Mouse (Mus musculus): ENCODE results near the gene C330021F23Rik. TPM values are rescaled to one million over a fixed set of nuclear protein-coding genes. Genes with fewer than 3 reads are reported as not detected.

Gene C330021F23Rik
- total RNA-seq (2012; rRNA removed) = 4.5 and 4.6 TPM in 2 replicates

GRCm38 (mm10) chr8:3567641-3568371 is at the start of gene C330021F23Rik:
C330021F23Rik (plus strand) TSS chr8:3567990.
- Histone ChIP-seq H3K36me3 (ENCODE audit: control insufficient read depth, insufficient read depth, low read length, poor library complexity, severe bottlenecking) (no peaks in the 10 kb centered on the region; the same call in 1 of the 2 replicates), H3K27ac (ENCODE audit: insufficient read depth, low read depth, low read length, poor library complexity, severe bottlenecking) (peak within 1 kb of the TSS; percentile 99), H3K4me1 (ENCODE audit: control insufficient read depth in 2 of 2, insufficient read depth in 2 of 2, low read length in 2 of 2, poor library complexity in 1 of 2) (peaks cover 12 to 18% of the 10 kb centered on the region in 2 experiments), H3K4me3 (ENCODE audit: insufficient read depth in 1 of 2, low read depth in 1 of 2, low read length in 2 of 2, poor library complexity in 1 of 2, severe bottlenecking in 1 of 2) (peak within 1 kb of the TSS; percentile 75 to 80), H3K9me3 (ENCODE audit: control insufficient read depth, insufficient read depth, low read depth, low read length) (no peaks in the 10 kb centered on the region), H3K9ac (ENCODE audit: insufficient read depth, low read depth, low read length, poor library complexity, severe bottlenecking) (peak within 1 kb of the TSS; percentile 91)
- TF ChIP-seq ZNF384 (IDR thresholded peaks at IDR 0.05; ENCODE audit: low read depth, low read length) (no peak), ZC3H11A (IDR thresholded peaks at IDR 0.05; ENCODE audit: borderline replicate concordance, low read depth, low read length) (no peak), MAFK (IDR thresholded peaks at IDR 0.05; ENCODE audit: insufficient read depth, low read depth, low read length) (no peak), CHD2 (IDR thresholded peaks at IDR 0.05; ENCODE audit: low read depth, low read length) (no peak), HCFC1 (IDR thresholded peaks at IDR 0.05; ENCODE audit: borderline replicate concordance, insufficient read depth, low read length) (no peak)
- DNase-seq (ENCODE audit: low read depth, low spot score) = no peak
- in situ Hi-C loops (cut with MboI; ENCODE audit: low sequenced_read_pairs in 2 of 2, unreplicated experiment in 2 of 2) = no loop called here

GRCm38 (mm10) chr8:3522007-3522697 is 45.6 kb upstream of the C330021F23Rik start:
- TF ChIP-seq CHD2 (IDR thresholded peaks at IDR 0.05; ENCODE audit: low read depth, low read length) = no peak
- no peak for TF ChIP-seq MAFK (IDR thresholded peaks at IDR 0.05; ENCODE audit: insufficient read depth, low read depth, low read length)
- no peak for TF ChIP-seq ZNF384 (IDR thresholded peaks at IDR 0.05; ENCODE audit: low read depth, low read length)
- no peak for TF ChIP-seq HCFC1 (IDR thresholded peaks at IDR 0.05; ENCODE audit: borderline replicate concordance, insufficient read depth, low read length)
- TF ChIP-seq ZC3H11A (IDR thresholded peaks at IDR 0.05; ENCODE audit: borderline replicate concordance, low read depth, low read length) = no peak

GRCm38 (mm10) chr8:3530816-3531215 is 37.0 kb upstream of the C330021F23Rik start:
- no peak overlapping the region for H3K9ac ChIP-seq (ENCODE audit: insufficient read depth, low read depth, low read length, poor library complexity, severe bottlenecking)
- DNase-seq (ENCODE audit: low read depth, low spot score) = no peak
- TF ChIP-seq ZNF384 (IDR thresholded peaks at IDR 0.05; ENCODE audit: low read depth, low read length) (no peak), MAFK (IDR thresholded peaks at IDR 0.05; ENCODE audit: insufficient read depth, low read depth, low read length) (no peak), ZC3H11A (IDR thresholded peaks at IDR 0.05; ENCODE audit: borderline replicate concordance, low read depth, low read length) (no peak), HCFC1 (IDR thresholded peaks at IDR 0.05; ENCODE audit: borderline replicate concordance, insufficient read depth, low read length) (no peak), CHD2 (IDR thresholded peaks at IDR 0.05; ENCODE audit: low read depth, low read length) (no peak)
- H3K9me3 ChIP-seq (ENCODE audit: control insufficient read depth, insufficient read depth, low read depth, low read length) = no peaks in the 10 kb centered on the region
- H3K36me3 ChIP-seq (ENCODE audit: control insufficient read depth, insufficient read depth, low read length, poor library complexity, severe bottlenecking) = peaks cover 7% of the 10 kb centered on the region; the same call in 1 of the 2 replicates
- peaks cover 3 to 6% of the 10 kb centered on the region in 2 experiments; a peak in 2 of 4 replicates for H3K4me1 ChIP-seq (ENCODE audit: control insufficient read depth in 2 of 2, insufficient read depth in 2 of 2, low read length in 2 of 2, poor library complexity in 1 of 2)
- no peak overlapping the region for H3K27ac ChIP-seq (ENCODE audit: insufficient read depth, low read depth, low read length, poor library complexity, severe bottlenecking)
- in situ Hi-C loops (cut with MboI; ENCODE audit: low sequenced_read_pairs in 2 of 2, unreplicated experiment in 2 of 2) = no loop called here
- H3K4me3 ChIP-seq (ENCODE audit: insufficient read depth in 1 of 2, low read depth in 1 of 2, low read length in 2 of 2, poor library complexity in 1 of 2, severe bottlenecking in 1 of 2) = no peak overlapping the region

More at GRCm38 (mm10) chr8:3522007-3522697, 45.6 kb upstream of the C330021F23Rik start:
- DNase-seq (ENCODE audit: low read depth, low spot score) = no peak
- Histone ChIP-seq H3K9ac (ENCODE audit: insufficient read depth, low read depth, low read length, poor library complexity, severe bottlenecking) (no peak overlapping the region), H3K4me3 (ENCODE audit: insufficient read depth in 1 of 2, low read depth in 1 of 2, low read length in 2 of 2, poor library complexity in 1 of 2, severe bottlenecking in 1 of 2) (no peak overlapping the region), H3K36me3 (ENCODE audit: control insufficient read depth, insufficient read depth, low read length, poor library complexity, severe bottlenecking) (peaks cover 36% of the 10 kb centered on the region), H3K9me3 (ENCODE audit: control insufficient read depth, insufficient read depth, low read depth, low read length) (no peaks in the 10 kb centered on the region), H3K27ac (ENCODE audit: insufficient read depth, low read depth, low read length, poor library complexity, severe bottlenecking) (no peak overlapping the region), H3K4me1 (ENCODE audit: control insufficient read depth in 2 of 2, insufficient read depth in 2 of 2, low read length in 2 of 2, poor library complexity in 1 of 2) (peaks cover 0 to 3% of the 10 kb centered on the region in 2 experiments; a peak in 1 of 4 replicates)
- in situ Hi-C loops (cut with MboI; ENCODE audit: low sequenced_read_pairs in 2 of 2, unreplicated experiment in 2 of 2) = no loop called here

DNA sequence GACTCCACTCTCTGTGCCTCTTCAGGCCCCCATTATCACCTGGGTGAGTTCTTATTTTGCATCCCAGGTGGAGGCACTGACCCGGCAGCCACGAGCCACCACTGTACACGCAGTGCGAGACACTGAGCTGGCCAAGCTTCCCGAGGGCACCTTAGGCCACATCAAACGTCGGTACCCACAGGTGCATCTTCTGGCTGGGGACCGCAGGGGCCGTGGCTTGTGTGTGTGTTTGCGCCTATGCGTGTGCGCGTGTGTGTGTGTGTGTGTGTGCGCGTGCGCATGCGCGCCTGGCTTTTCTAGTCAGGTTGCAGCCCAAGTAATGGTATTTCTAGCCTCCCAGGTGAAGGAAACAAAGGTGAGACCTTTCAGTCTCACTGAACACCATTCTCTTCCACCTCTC is 35.9 kb upstream of the C330021F23Rik start:
- in situ Hi-C loops (cut with MboI; ENCODE audit: low sequenced_read_pairs in 2 of 2, unreplicated experiment in 2 of 2) = no loop called here
- TF ChIP-seq CHD2 (IDR thresholded peaks at IDR 0.05; ENCODE audit: low read depth, low read length) (no peak), MAFK (IDR thresholded peaks at IDR 0.05; ENCODE audit: insufficient read depth, low read depth, low read length) (no peak), ZC3H11A (IDR thresholded peaks at IDR 0.05; ENCODE audit: borderline replicate concordance, low read depth, low read length) (no peak), ZNF384 (IDR thresholded peaks at IDR 0.05; ENCODE audit: low read depth, low read length) (no peak), HCFC1 (IDR thresholded peaks at IDR 0.05; ENCODE audit: borderline replicate concordance, insufficient read depth, low read length) (no peak)
- H3K4me1 ChIP-seq (ENCODE audit: control insufficient read depth in 2 of 2, insufficient read depth in 2 of 2, low read length in 2 of 2, poor library complexity in 1 of 2) = peaks cover 4 to 9% of the 10 kb centered on the region in 2 experiments; a peak in 2 of 4 replicates
- peak overlapping the region; percentile 46 to 48; a peak in 3 of 4 replicates for H3K4me3 ChIP-seq (ENCODE audit: insufficient read depth in 1 of 2, low read depth in 1 of 2, low read length in 2 of 2, poor library complexity in 1 of 2, severe bottlenecking in 1 of 2)
- H3K27ac ChIP-seq (ENCODE audit: insufficient read depth, low read depth, low read length, poor library complexity, severe bottlenecking) = no peak overlapping the region
- peaks cover 7% of the 10 kb centered on the region; the same call in 1 of the 2 replicates for H3K36me3 ChIP-seq (ENCODE audit: control insufficient read depth, insufficient read depth, low read length, poor library complexity, severe bottlenecking)
- no peaks in the 10 kb centered on the region for H3K9me3 ChIP-seq (ENCODE audit: control insufficient read depth, insufficient read depth, low read depth, low read length)
- no peak for DNase-seq (ENCODE audit: low read depth, low spot score)
- H3K9ac ChIP-seq (ENCODE audit: insufficient read depth, low read depth, low read length, poor library complexity, severe bottlenecking) = 0 out of 2 replicates have a peak overlapping the region, but pooled peaks have one; percentile 9

Data from ES-E14 (cell line).